Mouse (Mus musculus) midbrain, embryonic 14.5 days (tissue): ENCODE measurements at regions not wholly inside any gene's neighbourhood (a gene's known extent, or its start where the extent isn't known, plus 50 kb on each side); places are given as distances from the start of the nearest gene placed in this dataset.
A peak's percentile ranks its signal among the peaks of the same experiment; 100 is the strongest.

Experiments used
- ATAC-seq: fragments of 200-750 bp; cut with Nextera tagmentation; 2 replicates; pipeline ENCODE4 v1.8.0; 2017; ENCODE audit warnings: moderate number of reproducible peaks, moderate library complexity; ENCODE audit not compliant: low FRiP score, low TSS enrichment
- DNase-seq: peaks from one replicate; pipeline ENCODE4 v3.0.0-alpha.2; 2015
- H3K27ac ChIP-seq: fragments of 300-500 bp; sonication (generic); replicated peaks from 2 replicates; pipeline ENCODE4 v1.5.1; 2014; ENCODE audit warnings: mild to moderate bottlenecking, low read depth, low read length, moderate library complexity
- H3K27me3 ChIP-seq: fragments of 300-500 bp; sonication (generic); 2 replicates; pipeline ENCODE4 v1.6.1; 2014; ENCODE audit warnings: low read length, control low read depth, mixed read lengths; ENCODE audit not compliant: control insufficient read depth, insufficient read depth
- H3K36me3 ChIP-seq: fragments of 300-500 bp; sonication (generic); 2 replicates; pipeline ENCODE4 v1.6.1; 2014; ENCODE audit warnings: low read length, control low read depth; ENCODE audit not compliant: control insufficient read depth, insufficient read depth
- H3K4me1 ChIP-seq: fragments of 300-500 bp; sonication (generic); 2 replicates; pipeline ENCODE4 v1.6.1; 2014; ENCODE audit warnings: mild to moderate bottlenecking, antibody characterized with exemption, low read length, control low read depth; ENCODE audit not compliant: control insufficient read depth, insufficient read depth
- H3K4me2 ChIP-seq: fragments of 300-500 bp; sonication (generic); 2 replicates; pipeline ENCODE4 v1.6.1; 2014; ENCODE audit warnings: mild to moderate bottlenecking, low read length, moderate library complexity
- H3K4me3 ChIP-seq: fragments of 300-500 bp; sonication (generic); replicated peaks from 2 replicates; pipeline ENCODE4 v1.5.1; 2014; ENCODE audit warnings: low read depth, low read length
- H3K9ac ChIP-seq: fragments of 300-500 bp; sonication (generic); replicated peaks from 2 replicates; pipeline ENCODE4 v1.6.1; 2014; ENCODE audit warnings: mild to moderate bottlenecking, low read length, moderate library complexity
- H3K9me3 ChIP-seq: fragments of 300-500 bp; sonication (generic); 2 replicates; pipeline ENCODE4 v1.6.1; 2016; ENCODE audit warnings: low read length, control low read depth, mixed read lengths; ENCODE audit not compliant: control insufficient read depth
- WGBS: fragments of 180-500 bp; shearing (Covaris S2); extraction: QIAGEN DNeasy Blood & Tissue Kit; methylation state at CpG from one replicate; pipeline ENCODE4 v1.1.7; 2014; 5-methylcytosine and 5-hydroxymethylcytosine counted together

GRCm38 (mm10) chr1:108023721-108024353, 434.0 kb downstream of the Serpinb8 start:
- H3K27me3 ChIP-seq, result no peaks in the 10 kb centered on the region
- no peak overlapping the region for H3K4me3 ChIP-seq
- no peaks in the 10 kb centered on the region for H3K9me3 ChIP-seq
- ATAC-seq (peak; percentile 55; the same call in 1 of the 2 replicates), DNase-seq (peak; percentile 22)
- 29% methylated on average over 5 of the region's 5 CpGs for WGBS
- no peaks in the 10 kb centered on the region for H3K4me1 ChIP-seq
- no peaks in the 10 kb centered on the region for H3K36me3 ChIP-seq
- no peak overlapping the region for H3K9ac ChIP-seq
- H3K4me2 ChIP-seq, result no peak overlapping the region
- H3K27ac ChIP-seq, result no peak overlapping the region

GRCm38 (mm10) chr1:108024705-108025104, 434.9 kb downstream of the Serpinb8 start:
- 20% methylated on average over 1 of the region's 1 CpGs for WGBS
- Histone ChIP-seq H3K4me3 (no peak overlapping the region), H3K27ac (no peak overlapping the region), H3K27me3 (no peaks in the 10 kb centered on the region), H3K36me3 (no peaks in the 10 kb centered on the region), H3K4me2 (no peak overlapping the region), H3K9me3 (no peaks in the 10 kb centered on the region), H3K9ac (no peak overlapping the region), H3K4me1 (no peaks in the 10 kb centered on the region)
- no peak for ATAC-seq
- DNase-seq, result peak; percentile 24

GRCm38 (mm10) chr1:108026461-108026860, 436.7 kb downstream of the Serpinb8 start:
- H3K9ac ChIP-seq, result no peak overlapping the region
- no peak overlapping the region for H3K27ac ChIP-seq
- DNase-seq (no peak), ATAC-seq (no peak)
- H3K4me2 ChIP-seq, result no peak overlapping the region
- no peak overlapping the region for H3K4me3 ChIP-seq
- H3K4me1 ChIP-seq, result no peaks in the 10 kb centered on the region
- H3K27me3 ChIP-seq, result no peaks in the 10 kb centered on the region
- no peaks in the 10 kb centered on the region for H3K9me3 ChIP-seq
- no peaks in the 10 kb centered on the region for H3K36me3 ChIP-seq

- Histone ChIP-seq H3K4me1 (no peaks in the 10 kb centered on the region), H3K4me3 (no peak overlapping the region), H3K27ac (no peak overlapping the region), H3K4me2 (no peak overlapping the region), H3K9ac (no peak overlapping the region), H3K27me3 (no peaks in the 10 kb centered on the region), H3K36me3 (no peaks in the 10 kb centered on the region), H3K9me3 (no peaks in the 10 kb centered on the region)
- 45% methylated on average over 4 of the region's 4 CpGs for WGBS
- ATAC-seq (no peak), DNase-seq (no peak)
Observed at GRCm38 (mm10) chr1:108046194-108046593, 456.4 kb downstream of the Serpinb8 start.

- no peaks in the 10 kb centered on the region for H3K27me3 ChIP-seq
- no peak overlapping the region for H3K4me3 ChIP-seq
- 71% methylated on average over 5 of the region's 5 CpGs for WGBS
- H3K4me1 ChIP-seq, result no peaks in the 10 kb centered on the region
- DNase-seq, result peak; percentile 5
- H3K27ac ChIP-seq, result no peak overlapping the region
- H3K9ac ChIP-seq, result no peak overlapping the region
- ATAC-seq, result no peak
- no peak overlapping the region for H3K4me2 ChIP-seq
- H3K9me3 ChIP-seq, result no peaks in the 10 kb centered on the region
- no peaks in the 10 kb centered on the region for H3K36me3 ChIP-seq
Observed at GRCm38 (mm10) chr1:108046857-108047714, 457.3 kb downstream of the Serpinb8 start.

- H3K9me3 ChIP-seq, result no peaks in the 10 kb centered on the region
- DNase-seq, result no peak
- WGBS, result 86% methylated on average over 3 of the region's 3 CpGs
Observed at GRCm38 (mm10) chr1:108094622-108095021, 504.8 kb downstream of the Serpinb8 start.

GRCm38 (mm10) chr1:108102607-108103006, 512.8 kb downstream of the Serpinb8 start:
- no peaks in the 10 kb centered on the region for H3K27me3 ChIP-seq
- H3K4me1 ChIP-seq, result no peaks in the 10 kb centered on the region
- no peak overlapping the region for H3K27ac ChIP-seq
- no peaks in the 10 kb centered on the region for H3K9me3 ChIP-seq
- 92% methylated on average over 2 of the region's 2 CpGs for WGBS
- H3K4me2 ChIP-seq, result no peak overlapping the region
- no peak overlapping the region for H3K4me3 ChIP-seq
- DNase-seq (no peak), ATAC-seq (no peak)
- no peaks in the 10 kb centered on the region for H3K36me3 ChIP-seq
- no peak overlapping the region for H3K9ac ChIP-seq

More at GRCm38 (mm10) chr1:108094622-108095021, 504.8 kb downstream of the Serpinb8 start:
- Histone ChIP-seq H3K36me3 (no peaks in the 10 kb centered on the region), H3K4me3 (no peak overlapping the region), H3K9ac (no peak overlapping the region), H3K27me3 (no peaks in the 10 kb centered on the region), H3K4me2 (no peak overlapping the region), H3K4me1 (no peaks in the 10 kb centered on the region), H3K27ac (no peak overlapping the region)
- ATAC-seq, result no peak

GRCm38 (mm10) chr1:108110984-108111383, 521.2 kb downstream of the Serpinb8 start:
- H3K4me1 ChIP-seq, result no peaks in the 10 kb centered on the region
- DNase-seq (no peak), ATAC-seq (no peak)
- H3K27me3 ChIP-seq, result no peaks in the 10 kb centered on the region
- H3K9ac ChIP-seq, result no peak overlapping the region
- H3K9me3 ChIP-seq, result no peaks in the 10 kb centered on the region
- no peak overlapping the region for H3K4me3 ChIP-seq
- H3K4me2 ChIP-seq, result no peak overlapping the region
- H3K27ac ChIP-seq, result no peak overlapping the region
- no peaks in the 10 kb centered on the region for H3K36me3 ChIP-seq

GRCm38 (mm10) chr1:108127393-108127792, 537.6 kb downstream of the Serpinb8 start:
- Histone ChIP-seq H3K4me1 (no peaks in the 10 kb centered on the region), H3K4me3 (no peak overlapping the region), H3K4me2 (no peak overlapping the region), H3K27me3 (no peaks in the 10 kb centered on the region), H3K36me3 (no peaks in the 10 kb centered on the region), H3K9ac (no peak overlapping the region), H3K27ac (no peak overlapping the region), H3K9me3 (no peaks in the 10 kb centered on the region)
- no peak for DNase-seq
- ATAC-seq, result no peak
- WGBS, result 84% methylated on average over 4 of the region's 4 CpGs
